Mouse (Mus musculus): ENCODE data around the gene Gdpd3. TPM values are rescaled to one million over a fixed set of nuclear protein-coding genes. Genes with fewer than 3 reads are reported as not detected.

Gene Gdpd3
- polyA plus RNA-seq, 1 experiment from 2014 or later = 3.1 TPM

DNA sequence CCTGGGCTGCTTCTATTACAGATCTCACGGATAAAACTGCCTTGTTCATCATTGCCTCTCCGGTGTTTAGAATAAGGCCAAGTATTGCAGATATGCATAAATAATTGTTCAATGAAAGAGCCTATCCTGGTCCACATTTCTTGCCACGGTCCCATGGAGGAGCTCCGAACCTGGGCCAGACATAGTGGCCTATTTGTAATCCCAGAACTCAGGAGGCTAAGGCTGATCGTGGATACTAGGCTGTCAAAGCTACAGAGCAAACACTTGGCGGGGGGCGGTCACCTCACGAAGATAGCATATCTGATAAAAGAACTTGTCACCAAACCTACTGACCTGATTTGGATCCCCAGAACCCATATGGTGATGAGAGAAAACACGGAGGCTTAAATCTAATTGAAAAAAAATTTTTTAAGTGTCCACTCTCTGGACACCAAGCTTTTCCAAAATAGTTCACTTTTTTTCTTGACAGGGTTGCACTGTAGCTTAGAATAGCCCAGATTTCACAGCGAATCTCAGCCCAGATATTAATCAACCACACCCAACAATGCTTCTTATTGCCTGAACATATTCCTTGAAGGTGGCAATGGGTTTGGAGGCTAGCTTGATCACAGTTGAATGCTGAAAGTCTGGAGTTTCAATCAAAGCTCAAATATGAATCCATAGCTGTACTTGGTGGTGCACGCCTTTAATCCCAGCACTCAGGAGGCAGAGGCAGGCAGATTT lies 26.7 kb downstream of the Gdpd3 start:
- peak overlapping the region; percentile 74 for H3K4me2 ChIP-seq
- peak; percentile 13; the same call in 1 of the 2 replicates for ATAC-seq (ENCODE audit: insufficient number of reproducible peaks, insufficient read depth, low FRiP score, low TSS enrichment, low read depth)
- peaks cover 63% of the 10 kb centered on the region for H3K36me3 ChIP-seq
- no peaks in the 10 kb centered on the region for H3K9me3 ChIP-seq
- H3K27ac ChIP-seq = peak overlapping the region; percentile 97
- 25% methylated on average over 11 of the region's 11 CpGs for WGBS
- H3K4me3 ChIP-seq = peak overlapping the region; percentile 94
- peak overlapping the region; percentile 96 for H3K9ac ChIP-seq
- no peaks in the 10 kb centered on the region for H3K27me3 ChIP-seq
- H3K4me1 ChIP-seq = peaks cover 41% of the 10 kb centered on the region

- H3K36me3 ChIP-seq = peaks cover 55% of the 10 kb centered on the region
- H3K4me2 ChIP-seq = no peak overlapping the region
- H3K9me3 ChIP-seq = no peaks in the 10 kb centered on the region
- no peak for ATAC-seq (ENCODE audit: insufficient number of reproducible peaks, insufficient read depth, low FRiP score, low TSS enrichment, low read depth)
- no peaks in the 10 kb centered on the region for H3K27me3 ChIP-seq
- no peak overlapping the region for H3K9ac ChIP-seq
- 0 out of 2 replicates have a peak overlapping the region, but pooled peaks have one; percentile 11 for H3K27ac ChIP-seq
- H3K4me3 ChIP-seq = no peak overlapping the region
- H3K4me1 ChIP-seq = peaks cover 46% of the 10 kb centered on the region
- 71% methylated on average over 4 of the region's 4 CpGs for WGBS
Measured at GRCm38 (mm10) chr7:126793456-126794270, 27.5 kb downstream of the Gdpd3 start.

GRCm38 (mm10) chr7:126794271-126794605 lies 28.1 kb downstream of the Gdpd3 start:
- H3K27me3 ChIP-seq = no peaks in the 10 kb centered on the region
- H3K4me1 ChIP-seq = peaks cover 46% of the 10 kb centered on the region
- no peak for ATAC-seq (ENCODE audit: insufficient number of reproducible peaks, insufficient read depth, low FRiP score, low TSS enrichment, low read depth)
- no peak overlapping the region for H3K4me3 ChIP-seq
- no peak overlapping the region for H3K4me2 ChIP-seq
- H3K9ac ChIP-seq = no peak overlapping the region
- no peaks in the 10 kb centered on the region for H3K9me3 ChIP-seq
- WGBS = 74% methylated on average over 4 of the region's 4 CpGs
- peaks cover 49% of the 10 kb centered on the region for H3K36me3 ChIP-seq
- no peak overlapping the region for H3K27ac ChIP-seq

DNA sequence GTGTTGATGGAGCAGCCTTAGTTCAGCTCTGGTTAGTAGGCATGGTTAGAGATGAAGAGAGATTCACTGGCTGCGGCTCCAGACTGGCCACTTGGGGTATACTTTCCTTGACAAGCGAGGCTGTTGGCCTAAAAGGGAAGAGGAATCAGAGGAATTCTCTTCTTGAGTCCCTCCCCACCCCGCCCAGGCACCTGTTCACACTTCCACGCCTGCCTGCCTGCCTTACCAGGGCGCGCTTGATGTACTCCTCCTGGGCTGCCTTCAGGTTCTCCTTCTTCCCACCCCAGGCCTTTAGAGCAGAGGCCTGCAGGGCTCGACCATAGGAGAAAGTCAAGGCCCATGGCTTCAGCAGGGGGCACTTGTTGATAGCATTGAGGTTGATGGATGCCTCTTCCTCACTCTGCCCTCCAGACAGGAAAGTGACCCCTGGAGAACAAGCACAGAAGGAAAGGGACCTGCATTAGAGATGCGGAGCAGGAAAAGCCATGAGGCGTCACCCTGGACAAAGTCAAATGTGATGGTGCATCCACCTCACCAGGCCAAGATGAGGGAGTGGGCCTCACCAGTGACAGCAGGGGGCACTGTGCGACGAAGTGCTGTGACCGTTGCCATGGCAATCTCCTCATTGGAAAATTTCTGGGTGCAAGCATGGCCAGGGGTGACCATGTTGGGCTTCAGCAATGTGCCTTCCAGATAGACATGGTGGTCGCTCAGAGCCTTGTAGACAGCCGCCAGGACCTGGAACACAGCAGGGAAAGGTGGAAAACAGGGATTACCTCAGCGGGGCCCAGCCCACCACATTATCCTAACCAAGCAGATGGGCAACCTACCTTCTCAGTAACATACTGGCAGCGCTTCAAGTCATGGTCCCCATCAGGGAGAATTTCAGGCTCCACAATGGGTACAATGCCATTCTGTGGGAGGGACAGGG lies 29.5 kb downstream of the Gdpd3 start:
- H3K9me3 ChIP-seq = no peaks in the 10 kb centered on the region
- 0 out of 2 replicates have a peak overlapping the region, but pooled peaks have one; percentile 4 for H3K4me3 ChIP-seq
- H3K27me3 ChIP-seq = no peaks in the 10 kb centered on the region
- H3K4me1 ChIP-seq = peaks cover 47% of the 10 kb centered on the region
- H3K9ac ChIP-seq = peak overlapping the region; percentile 32; the same call in 1 of the 2 replicates
- H3K27ac ChIP-seq = no peak overlapping the region
- peaks cover 36% of the 10 kb centered on the region for H3K36me3 ChIP-seq
- WGBS = 85% methylated on average over 16 of the region's 16 CpGs
- H3K4me2 ChIP-seq = no peak overlapping the region
- ATAC-seq (ENCODE audit: insufficient number of reproducible peaks, insufficient read depth, low FRiP score, low TSS enrichment, low read depth) = no peak

DNA sequence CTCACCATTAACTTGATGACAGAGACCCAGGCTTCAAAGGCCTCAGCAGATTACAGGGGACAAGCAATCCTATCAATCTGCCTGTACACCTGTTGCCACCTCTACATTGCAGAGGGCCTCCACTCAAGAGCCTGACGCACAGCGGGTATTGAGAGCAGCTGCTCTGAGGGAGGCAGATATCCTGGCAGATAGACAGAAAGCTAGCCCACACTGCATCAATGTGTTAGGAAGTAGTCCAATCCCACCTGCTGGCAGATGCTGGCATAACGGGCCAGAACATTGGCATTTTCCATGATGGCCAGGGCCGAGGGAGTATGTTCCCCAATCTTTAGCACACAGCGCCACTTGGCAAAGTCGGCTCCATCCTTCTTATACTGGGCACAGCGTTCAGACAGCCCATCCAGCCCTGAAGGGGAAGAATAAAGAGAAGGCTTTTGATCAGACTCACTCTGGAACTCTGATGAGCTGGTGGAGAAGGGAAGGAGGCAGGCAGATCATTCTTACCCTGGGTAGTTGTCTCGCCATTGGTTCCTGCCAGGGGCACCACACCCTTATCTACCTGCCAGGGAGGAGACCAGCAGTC lies 30.3 kb downstream of the Gdpd3 start:
- Histone ChIP-seq H3K36me3 (peaks cover 33% of the 10 kb centered on the region), H3K4me2 (peak overlapping the region; percentile 89)
- no peak for ATAC-seq (ENCODE audit: insufficient number of reproducible peaks, insufficient read depth, low FRiP score, low TSS enrichment, low read depth)

DNA sequence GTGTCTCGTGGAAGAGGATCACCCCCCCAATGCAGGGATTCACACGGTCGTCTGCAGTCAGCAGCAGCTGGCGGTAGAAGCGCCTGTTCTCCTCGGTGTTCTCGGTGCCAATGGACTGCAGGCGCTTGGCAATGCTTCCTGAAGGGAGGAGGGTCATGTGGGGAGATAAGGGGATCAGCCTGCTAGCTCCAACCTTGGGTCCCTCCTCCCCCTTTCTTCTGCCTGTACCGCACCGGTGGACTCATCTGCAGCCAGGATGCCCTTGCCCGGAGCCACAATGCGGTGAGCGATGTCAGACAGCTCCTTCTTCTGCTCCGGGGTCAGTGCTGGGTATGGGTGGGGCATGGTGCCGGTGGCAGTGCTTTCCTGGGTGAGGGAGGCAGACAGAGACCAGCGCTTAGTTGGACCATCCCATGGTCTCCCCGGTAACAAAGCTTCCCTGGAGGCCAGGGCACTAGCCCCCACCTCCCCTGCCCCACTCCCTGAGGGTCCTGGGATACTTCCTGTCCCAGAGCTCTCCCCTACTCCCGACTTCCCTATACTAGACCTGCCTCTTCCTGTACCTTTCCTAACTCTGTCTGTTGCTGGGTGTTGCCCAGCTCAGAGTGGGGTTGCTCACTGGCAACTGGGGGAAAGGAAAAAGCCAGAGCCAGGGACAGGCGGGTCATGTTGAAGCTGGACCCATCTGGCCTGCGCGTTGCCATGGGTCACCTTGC lies 31.4 kb downstream of the Gdpd3 start, which contains the start of gene Fam57b:
Gene Fam57b (plus strand): TSS at position 258 of the 716 bp plus-strand sequence.
- 29% methylated on average over 21 of the region's 21 CpGs for WGBS
- ATAC-seq (ENCODE audit: insufficient number of reproducible peaks, insufficient read depth, low FRiP score, low TSS enrichment, low read depth) = no peak
- Histone ChIP-seq H3K4me2 (peak within 1 kb of the TSS; percentile 89), H3K4me1 (peaks cover 44% of the 10 kb centered on the region), H3K9me3 (no peaks in the 10 kb centered on the region), H3K36me3 (peaks cover 34% of the 10 kb centered on the region), H3K9ac (peak within 1 kb of the TSS; percentile 91), H3K4me3 (peak within 1 kb of the TSS; percentile 78), H3K27ac (peak within 1 kb of the TSS; percentile 98), H3K27me3 (no peaks in the 10 kb centered on the region)

More for the DNA sequence above, 30.3 kb downstream of the Gdpd3 start:
- no peaks in the 10 kb centered on the region for H3K27me3 ChIP-seq
- no peaks in the 10 kb centered on the region for H3K9me3 ChIP-seq
- WGBS = 79% methylated on average over 8 of the region's 8 CpGs
- H3K27ac ChIP-seq = no peak overlapping the region
- H3K9ac ChIP-seq = peak overlapping the region; percentile 32; the same call in 1 of the 2 replicates
- peak overlapping the region; percentile 78 for H3K4me3 ChIP-seq
- H3K4me1 ChIP-seq = peaks cover 44% of the 10 kb centered on the region

DNA sequence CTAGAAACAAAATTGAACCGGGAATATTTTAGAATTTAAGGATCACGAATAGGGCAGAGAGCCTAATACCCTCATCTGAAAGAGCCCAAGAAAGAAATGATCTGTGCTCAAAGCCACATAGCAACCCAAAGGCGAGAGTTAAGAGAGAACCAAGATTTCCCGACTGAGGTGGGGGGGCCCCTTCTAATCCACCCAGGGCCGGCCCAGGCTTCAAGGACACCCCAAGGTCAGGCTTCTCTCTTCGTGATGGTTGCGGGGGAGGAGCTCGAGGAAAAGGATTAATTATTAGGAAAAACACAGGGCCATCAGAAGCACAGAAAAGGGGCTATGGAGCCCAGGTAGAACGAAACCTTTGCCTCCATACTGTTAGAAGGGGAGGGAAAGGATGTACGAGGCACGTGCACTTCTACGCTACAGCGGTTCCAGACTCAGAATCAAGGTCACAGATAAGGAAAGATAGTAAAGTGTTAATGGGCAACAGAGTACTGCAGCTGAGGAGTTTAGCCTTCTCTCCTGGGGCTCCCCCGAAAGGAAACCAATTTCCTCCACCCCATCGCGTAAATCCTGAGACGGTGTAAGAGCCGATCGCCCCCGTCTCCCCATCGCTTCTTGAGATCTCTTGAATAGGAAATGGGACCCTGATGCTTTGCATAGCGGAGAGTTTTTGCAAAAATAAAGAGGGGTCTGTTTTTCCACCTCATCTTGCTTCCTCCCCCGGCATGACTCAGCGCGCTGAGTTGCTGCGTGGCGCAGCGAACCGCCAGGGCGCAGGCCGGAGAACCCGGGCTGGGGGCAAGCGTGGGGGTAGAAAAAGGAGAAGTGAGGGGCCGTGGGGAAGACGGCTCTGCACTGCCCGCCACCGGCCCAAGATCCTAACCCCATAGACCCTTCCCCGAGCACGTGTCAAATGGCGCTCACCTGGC lies 32.3 kb downstream of the Gdpd3 start:
- WGBS = 2% methylated on average over 40 of the region's 40 CpGs
- H3K4me1 ChIP-seq = peaks cover 36% of the 10 kb centered on the region
- peak overlapping the region; percentile 89 for H3K4me2 ChIP-seq
- no peaks in the 10 kb centered on the region for H3K9me3 ChIP-seq
- no peak for ATAC-seq (ENCODE audit: insufficient number of reproducible peaks, insufficient read depth, low FRiP score, low TSS enrichment, low read depth)
- H3K4me3 ChIP-seq = peak overlapping the region; percentile 78
- H3K27ac ChIP-seq = peak overlapping the region; percentile 98
- H3K36me3 ChIP-seq = peaks cover 37% of the 10 kb centered on the region
- peak overlapping the region; percentile 91 for H3K9ac ChIP-seq
- H3K27me3 ChIP-seq = no peaks in the 10 kb centered on the region

GRCm38 (mm10) chr7:126799050-126799467 lies 32.9 kb downstream of the Gdpd3 start:
- Histone ChIP-seq H3K27me3 (no peaks in the 10 kb centered on the region), H3K4me3 (peak overlapping the region; percentile 78), H3K9ac (peak overlapping the region; percentile 91), H3K4me2 (peak overlapping the region; percentile 89), H3K9me3 (no peaks in the 10 kb centered on the region), H3K36me3 (peaks cover 44% of the 10 kb centered on the region), H3K4me1 (peaks cover 36% of the 10 kb centered on the region), H3K27ac (peak overlapping the region; percentile 98)
- under 1% methylated on average over 30 of the region's 36 CpGs for WGBS
- peak; percentile 96 for ATAC-seq (ENCODE audit: insufficient number of reproducible peaks, insufficient read depth, low FRiP score, low TSS enrichment, low read depth)

GRCm38 (mm10) chr7:126799468-126800268 lies 33.5 kb downstream of the Gdpd3 start:
- Histone ChIP-seq H3K9ac (peak overlapping the region; percentile 81), H3K27me3 (no peaks in the 10 kb centered on the region), H3K4me3 (peak overlapping the region; percentile 78), H3K4me1 (peaks cover 36% of the 10 kb centered on the region), H3K36me3 (peaks cover 42% of the 10 kb centered on the region), H3K4me2 (peak overlapping the region; percentile 89), H3K27ac (peak overlapping the region; percentile 98), H3K9me3 (no peaks in the 10 kb centered on the region)
- WGBS = under 1% methylated on average over 38 of the region's 38 CpGs
- peak; percentile 86 for ATAC-seq (ENCODE audit: insufficient number of reproducible peaks, insufficient read depth, low FRiP score, low TSS enrichment, low read depth)

Data from embryonic facial prominence, embryonic 13.5 days (tissue).